Mouse (Mus musculus) C2C12 (cell line): ENCODE data around the gene Pou2f2. TPM values are rescaled to one million over a fixed set of nuclear protein-coding genes. Genes with fewer than 3 reads are reported as not detected.

Experiments used
- H3K27me3 ChIP-seq: one replicate; pipeline ENCODE4 v1.6.1; 2011; ENCODE audit not compliant: control insufficient read depth, insufficient read depth, insufficient read length
- H3K36me3 ChIP-seq: one replicate; pipeline ENCODE4 v1.6.1; 2011; ENCODE audit not compliant: control insufficient read depth, insufficient read depth
- H3K4me3 ChIP-seq: one replicate; pipeline ENCODE4 v1.5.1; 2011; ENCODE audit warnings: mild to moderate bottlenecking, control low read depth; ENCODE audit not compliant: poor library complexity, insufficient read depth, severe bottlenecking
- H3K79me2 ChIP-seq: one replicate; pipeline ENCODE4 v1.6.1; 2011; ENCODE audit not compliant: control insufficient read depth, insufficient read depth
- H3K79me3 ChIP-seq: one replicate; pipeline ENCODE4 v1.6.1; 2011; ENCODE audit warnings: low read depth, control low read depth
- H3ac ChIP-seq: one replicate; pipeline ENCODE3; 2011; ENCODE audit warnings: low read depth; ENCODE audit not compliant: control insufficient read depth, insufficient read length
- CEBPB ChIP-seq: IDR thresholded peaks from one replicate; pipeline ENCODE4 v1.6.1; 2011; ENCODE audit warnings: low read depth, mild to moderate bottlenecking, control low read depth, moderate library complexity
- CTCF ChIP-seq: IDR thresholded peaks from one replicate; pipeline ENCODE4 v1.5.1; 2011; ENCODE audit not compliant: control insufficient read depth, insufficient read depth, insufficient read length
- FOSL1 ChIP-seq: IDR thresholded peaks from one replicate; pipeline ENCODE4 v1.8.0; 2011; ENCODE audit warnings: mild to moderate bottlenecking, low read length; ENCODE audit not compliant: poor library complexity, insufficient read depth, severe bottlenecking
- MAX ChIP-seq: IDR thresholded peaks from one replicate; pipeline ENCODE4 v1.6.1; 2011; ENCODE audit warnings: mild to moderate bottlenecking, control low read depth
- MYOD1 ChIP-seq: IDR thresholded peaks from one replicate; pipeline ENCODE4 v1.6.1; 2011; ENCODE audit warnings: low read depth; ENCODE audit not compliant: control insufficient read depth, insufficient read length
- MYOG ChIP-seq: IDR thresholded peaks from one replicate; pipeline ENCODE4 v1.6.1; 2011; ENCODE audit not compliant: control insufficient read depth, insufficient read length; ENCODE audit errors: extremely low read depth
- USF1 ChIP-seq: IDR thresholded peaks from one replicate; pipeline ENCODE4 v1.6.1; 2011; ENCODE audit warnings: low read depth, mild to moderate bottlenecking, control low read depth, moderate library complexity
- polyA plus RNA-seq: library from polyadenylated mRNA; unstranded; fragments of >200 nt; fragmentation: generic; extraction: Trizol; gene quantifications from one replicate; pipeline ENCODE4 v1.2.1, GENCODE M21; 2012; ENCODE audit warnings: missing spikeins

The Pou2f2 gene
- polyA plus RNA-seq, 1 experiment = 0.02 TPM

GRCm38 (mm10) chr7:25210482-25210881 lies 31.0 kb upstream of the Pou2f2 start:
- Histone ChIP-seq H3K4me3 (no peak overlapping the region), H3ac (no peak overlapping the region), H3K27me3 (no peaks in the 10 kb centered on the region), H3K79me3 (no peaks in the 10 kb centered on the region), H3K79me2 (no peaks in the 10 kb centered on the region), H3K36me3 (no peaks in the 10 kb centered on the region)
- no peak for TF ChIP-seq MAX
- TF ChIP-seq FOSL1 = no peak
- TF ChIP-seq CEBPB = no peak
- no peak for TF ChIP-seq MYOD1
- no peak for TF ChIP-seq CTCF
- no peak for TF ChIP-seq USF1
- no peak for TF ChIP-seq MYOG

GRCm38 (mm10) chr7:25209161-25209622 lies 29.7 kb upstream of the Pou2f2 start:
- Histone ChIP-seq H3K79me2 (no peaks in the 10 kb centered on the region), H3K4me3 (no peak overlapping the region), H3K27me3 (no peaks in the 10 kb centered on the region), H3K79me3 (no peaks in the 10 kb centered on the region), H3K36me3 (no peaks in the 10 kb centered on the region), H3ac (no peak overlapping the region)
- no peak for TF ChIP-seq FOSL1

- H3K4me3 ChIP-seq = no peak overlapping the region
- H3ac ChIP-seq = no peak overlapping the region
- no peaks in the 10 kb centered on the region for H3K79me3 ChIP-seq
- H3K36me3 ChIP-seq = no peaks in the 10 kb centered on the region
- no peaks in the 10 kb centered on the region for H3K27me3 ChIP-seq
- H3K79me2 ChIP-seq = no peaks in the 10 kb centered on the region
- TF ChIP-seq FOSL1 = no peak
- TF ChIP-seq CTCF = no peak
- TF ChIP-seq MAX = no peak
- TF ChIP-seq CEBPB = no peak
- TF ChIP-seq USF1 = no peak
- no peak for TF ChIP-seq MYOD1
- no peak for TF ChIP-seq MYOG
These were observed 26.7 kb upstream of the Pou2f2 start for GRCm38 (mm10) chr7:25206094-25206830.

- Histone ChIP-seq H3K4me3 (no peak overlapping the region), H3K36me3 (no peaks in the 10 kb centered on the region), H3ac (no peak overlapping the region), H3K79me3 (no peaks in the 10 kb centered on the region), H3K79me2 (no peaks in the 10 kb centered on the region), H3K27me3 (no peaks in the 10 kb centered on the region)
- TF ChIP-seq CEBPB (no peak), USF1 (no peak), MYOG (no peak), MAX (no peak), CTCF (no peak), MYOD1 (no peak), FOSL1 (no peak)
These were observed 26.0 kb upstream of the Pou2f2 start for GRCm38 (mm10) chr7:25205355-25206093.

GRCm38 (mm10) chr7:25203624-25204023 lies 24.1 kb upstream of the Pou2f2 start:
- no peaks in the 10 kb centered on the region for H3K36me3 ChIP-seq
- no peak overlapping the region for H3K4me3 ChIP-seq
- no peaks in the 10 kb centered on the region for H3K79me2 ChIP-seq
- TF ChIP-seq CTCF = no peak
- no peak for TF ChIP-seq MYOG
- no peak for TF ChIP-seq USF1
- no peak for TF ChIP-seq FOSL1
- TF ChIP-seq MAX = no peak
- TF ChIP-seq CEBPB = no peak
- no peak for TF ChIP-seq MYOD1
- no peak overlapping the region for H3ac ChIP-seq
- no peaks in the 10 kb centered on the region for H3K27me3 ChIP-seq
- no peaks in the 10 kb centered on the region for H3K79me3 ChIP-seq

GRCm38 (mm10) chr7:25197384-25198018 lies 18.0 kb upstream of the Pou2f2 start:
- Histone ChIP-seq H3ac (no peak overlapping the region), H3K79me3 (no peaks in the 10 kb centered on the region), H3K27me3 (peaks cover 6% of the 10 kb centered on the region), H3K79me2 (no peaks in the 10 kb centered on the region), H3K36me3 (no peaks in the 10 kb centered on the region), H3K4me3 (no peak overlapping the region)
- TF ChIP-seq MAX = peak; percentile 86
- TF ChIP-seq CTCF = no peak
- peak; percentile 61 for TF ChIP-seq CEBPB
- TF ChIP-seq USF1 = peak; percentile 84
- TF ChIP-seq MYOD1 = no peak
- no peak for TF ChIP-seq FOSL1
- no peak for TF ChIP-seq MYOG
